Mouse (Mus musculus): Measurements from ENCODE around the gene Tprgl.

The Tprgl gene

GRCm38 (mm10) chr4:154159961-154160537, 417 bp downstream of the Tprgl start:
- no peak for DNase-seq (ENCODE audit: low spot score)

GRCm38 (mm10) chr4:154159002-154159401, 1.5 kb downstream of the Tprgl start:
- peak; percentile 94 for DNase-seq (ENCODE audit: low spot score)

- no peak for DNase-seq (ENCODE audit: low spot score)
Measured at GRCm38 (mm10) chr4:154157970-154158662, 2.4 kb downstream of the Tprgl start.

- DNase-seq (ENCODE audit: low spot score) = no peak
Measured at GRCm38 (mm10) chr4:154156050-154156449, 4.4 kb downstream of the Tprgl start.

- DNase-seq (ENCODE audit: low spot score) = no peak
Measured at GRCm38 (mm10) chr4:154154104-154154503, 6.4 kb downstream of the Tprgl start.

GRCm38 (mm10) chr4:154146342-154146741, 14.1 kb downstream of the Tprgl start:
- DNase-seq (ENCODE audit: low spot score) = no peak

DNA sequence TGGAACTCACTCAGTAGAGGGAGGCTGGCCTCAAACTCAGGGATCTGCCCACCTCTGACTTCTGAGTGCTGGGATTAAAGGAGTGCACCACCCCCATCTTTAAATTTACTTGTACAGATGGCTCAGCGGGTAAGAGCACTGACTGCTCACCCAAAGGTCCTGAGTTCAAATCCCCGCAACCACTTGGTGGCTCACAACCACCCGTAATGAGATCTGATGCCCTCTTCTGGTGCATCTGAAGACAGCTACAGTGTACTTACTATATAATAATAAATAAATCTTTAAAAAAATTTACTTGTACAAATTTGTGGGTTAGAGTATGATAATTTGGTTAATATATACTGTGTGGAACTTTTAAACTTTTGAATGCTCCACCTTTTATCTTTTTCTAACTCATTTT, 15.8 kb downstream of the Tprgl start:
- no peak for DNase-seq (ENCODE audit: low spot score)

DNA sequence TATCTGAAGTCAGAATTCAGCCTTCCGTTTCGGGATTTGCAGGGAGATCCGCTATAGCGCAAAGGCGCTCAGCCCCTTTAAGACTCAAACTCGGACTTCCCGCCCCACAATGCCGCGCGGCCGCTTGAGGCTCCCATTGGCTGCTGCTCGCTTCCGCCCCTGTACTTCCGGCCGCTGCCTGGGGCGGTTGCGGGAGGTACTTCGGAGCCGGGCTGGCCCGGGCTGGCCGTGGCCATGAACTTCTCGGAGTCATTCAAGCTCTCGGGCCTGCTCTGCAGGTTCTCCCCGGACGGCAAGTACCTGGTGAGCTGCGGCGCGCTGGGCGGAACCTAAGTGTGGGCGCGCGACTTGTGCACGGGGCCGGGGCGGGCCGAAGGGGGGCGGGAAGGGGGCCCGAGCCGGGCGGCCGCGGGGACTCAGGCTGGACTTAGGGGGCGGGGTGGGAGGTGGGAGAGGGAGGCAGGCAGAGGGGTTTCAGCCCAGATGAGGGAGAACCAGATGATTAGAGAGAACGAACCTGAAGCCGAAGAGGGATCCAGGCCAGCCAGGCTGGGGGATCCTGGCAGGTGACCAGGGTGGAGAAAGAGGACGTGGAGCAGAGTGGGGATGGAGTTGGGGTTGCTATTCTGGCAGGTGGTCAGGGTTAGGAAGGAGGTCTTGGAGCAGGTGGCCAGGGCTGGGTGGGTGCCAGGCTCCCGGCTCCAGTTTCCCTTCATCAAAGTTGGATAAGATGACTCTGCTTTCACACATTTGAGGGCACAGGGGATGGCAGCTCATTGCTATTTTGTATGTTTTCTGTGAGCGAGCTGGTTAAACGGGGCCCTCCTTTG, 18.0 kb downstream of the Tprgl start, which contains the start of gene Wrap73:
Gene Wrap73, plus strand, starts transcription at position 162 of the 830 bp plus-strand sequence.
- peak; percentile 96 for DNase-seq (ENCODE audit: low spot score)

DNA sequence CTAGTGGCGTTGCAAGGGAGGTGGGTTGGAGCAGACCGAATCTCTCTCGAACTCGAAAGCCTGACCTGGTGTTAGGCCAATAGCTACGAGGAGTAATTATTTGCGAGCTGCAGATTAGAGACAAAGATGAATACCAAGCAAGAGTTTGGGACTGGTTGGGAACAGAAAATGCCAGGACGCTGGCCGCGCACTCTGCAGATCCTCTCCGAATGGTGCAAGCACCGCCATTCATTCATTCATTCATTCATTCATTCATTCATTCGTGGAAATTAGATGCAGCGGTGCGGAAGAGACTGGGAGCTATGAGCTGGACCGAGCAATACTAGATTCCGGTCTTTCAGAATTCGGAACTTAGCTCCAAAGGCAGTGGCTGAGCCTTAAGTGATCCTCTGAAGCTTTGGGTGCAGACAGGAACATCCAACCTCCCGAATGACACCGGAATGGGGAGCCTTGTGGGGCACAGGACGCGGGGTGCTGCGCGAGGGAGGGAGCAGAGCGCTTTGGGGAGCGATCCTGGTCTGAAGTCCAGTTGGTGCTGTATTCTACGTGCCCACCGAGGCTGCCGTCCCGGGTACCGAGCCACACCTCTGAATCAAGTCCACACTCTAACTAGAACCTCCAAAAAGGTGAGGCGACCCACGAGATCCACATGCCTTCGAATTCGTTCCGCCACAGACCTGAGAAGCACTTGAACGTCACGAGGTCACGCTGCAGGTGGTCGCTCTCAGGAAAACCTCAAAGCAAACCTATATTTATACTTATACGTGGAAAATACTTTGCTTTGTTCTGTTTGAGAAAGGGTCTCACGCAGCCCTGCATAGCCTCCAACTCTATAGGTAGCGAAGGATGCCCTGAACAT, 19.2 kb downstream of the Tprgl start:
- peak; percentile 26 for DNase-seq (ENCODE audit: low spot score)

GRCm38 (mm10) chr4:154140213-154141008, 20.1 kb downstream of the Tprgl start:
- DNase-seq (ENCODE audit: low spot score) = peak; percentile 46

DNA sequence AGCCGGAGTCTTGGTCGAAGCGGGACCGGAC, 20.5 kb downstream of the Tprgl start, which contains the start of gene Trp73:
Gene Trp73, minus strand, starts transcription at position 27 of the 31 bp plus-strand sequence.
- no peak for DNase-seq (ENCODE audit: low spot score)

- DNase-seq (ENCODE audit: low spot score) = peak; percentile 33
Measured at GRCm38 (mm10) chr4:154139671-154140181, 20.7 kb downstream of the Tprgl start.

DNA sequence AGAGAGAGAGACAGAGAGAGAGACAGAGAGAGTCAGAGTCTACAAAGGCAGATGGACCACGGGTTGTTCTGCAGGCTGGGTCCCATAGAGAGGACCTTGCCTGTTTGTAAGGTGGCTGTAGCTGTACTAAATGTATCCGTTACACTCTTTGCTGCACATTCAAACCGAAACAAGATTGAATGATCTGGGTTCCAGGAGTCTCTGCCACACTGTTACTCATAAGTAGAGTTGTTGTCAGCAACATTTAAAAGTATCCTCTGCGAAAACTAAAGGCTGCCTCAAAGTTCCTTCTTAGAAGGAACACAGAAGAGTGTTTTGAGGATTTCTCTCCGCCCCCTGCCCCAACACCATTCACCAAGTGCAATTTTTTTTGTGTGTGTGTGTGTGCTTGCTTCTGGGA, 23.3 kb downstream of the Tprgl start:
- DNase-seq (ENCODE audit: low spot score) = no peak

GRCm38 (mm10) chr4:154134803-154135202, 25.7 kb downstream of the Tprgl start:
- no peak for DNase-seq (ENCODE audit: low spot score)

DNA sequence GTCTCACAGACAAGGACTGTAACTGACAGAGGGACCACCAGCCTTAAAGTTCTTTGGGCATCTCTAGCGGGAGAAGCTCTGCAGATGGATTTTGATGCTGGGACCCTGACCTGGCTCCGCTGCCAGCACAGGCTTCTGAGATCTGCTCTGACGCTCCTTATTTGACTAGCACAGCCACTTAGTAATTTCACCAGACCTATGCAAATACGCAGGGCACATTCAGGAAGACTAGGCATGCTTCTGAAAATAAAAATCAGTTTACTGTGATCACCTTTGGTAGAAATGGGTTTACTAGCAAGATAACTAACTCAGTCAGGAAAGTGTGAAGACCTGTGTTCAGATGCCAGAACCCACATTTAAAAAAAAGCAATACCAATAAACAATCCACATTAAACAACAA, 28.6 kb downstream of the Tprgl start:
- no peak for DNase-seq (ENCODE audit: low spot score)

DNA sequence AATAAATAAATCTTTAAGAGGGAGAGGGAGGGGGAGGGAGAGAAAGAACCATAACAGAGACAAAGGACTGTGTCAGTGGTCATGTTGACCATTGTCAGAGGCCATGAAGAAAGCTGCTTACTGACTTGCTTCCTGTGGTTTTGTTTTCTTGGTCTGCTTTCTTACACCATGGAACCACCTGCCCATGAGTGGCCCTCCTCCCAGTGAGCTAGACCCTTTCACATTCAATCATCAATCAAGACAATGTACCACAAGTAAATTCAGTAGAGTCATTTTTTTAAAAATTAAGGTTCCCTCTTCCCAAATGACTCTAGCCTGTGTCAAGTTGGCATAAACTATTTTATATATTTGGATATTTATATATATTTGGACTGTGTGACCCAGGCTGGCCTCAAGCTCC, 30.5 kb downstream of the Tprgl start:
- DNase-seq (ENCODE audit: low spot score) = no peak

DNA sequence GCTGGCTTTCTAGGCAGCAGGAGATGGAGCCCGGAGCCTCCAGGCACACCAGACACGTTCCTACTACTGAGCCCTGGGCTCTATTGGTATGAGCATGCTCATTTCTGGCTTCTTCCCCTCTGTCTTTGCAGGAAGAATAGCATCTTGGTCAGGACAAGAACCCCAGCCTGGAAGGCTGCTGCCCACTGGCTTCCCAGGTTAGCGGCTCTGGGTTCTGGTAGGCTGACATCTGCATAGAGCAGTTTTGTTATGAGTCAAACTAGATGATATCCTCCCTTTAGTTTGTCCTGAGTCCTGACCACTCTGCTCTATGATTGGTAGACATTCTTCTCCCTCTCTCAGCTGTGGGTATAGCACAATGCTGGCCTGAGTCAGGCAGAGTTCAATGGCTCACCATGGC, 33.2 kb downstream of the Tprgl start:
- DNase-seq (ENCODE audit: low spot score) = no peak

- no peak for DNase-seq (ENCODE audit: low spot score)
Measured at GRCm38 (mm10) chr4:154125202-154125601, 35.3 kb downstream of the Tprgl start.

GRCm38 (mm10) chr4:154123553-154123952, 36.9 kb downstream of the Tprgl start:
- DNase-seq (ENCODE audit: low spot score) = no peak

- DNase-seq (ENCODE audit: low spot score) = no peak
Measured at GRCm38 (mm10) chr4:154122374-154122773, 38.1 kb downstream of the Tprgl start.

GRCm38 (mm10) chr4:154121800-154122199, 38.7 kb downstream of the Tprgl start:
- DNase-seq (ENCODE audit: low spot score) = no peak

GRCm38 (mm10) chr4:154119208-154119607, 41.3 kb downstream of the Tprgl start:
- no peak for DNase-seq (ENCODE audit: low spot score)
